Mouse (Mus musculus) gastrocnemius, adult 18-20 months (tissue): ENCODE measurements around the gene Tmem185a. TPM values are rescaled to one million over a fixed set of nuclear protein-coding genes. Genes with fewer than 3 reads are reported as not detected.
A peak's percentile ranks its signal among the peaks of the same experiment; 100 is the strongest.
"Not testable (repeated sequence)": the region's sequence is repeated elsewhere in the genome, so short reads cannot be mapped to it uniquely, and the experiment has no call there.

Source experiments
- DNase-seq: peaks from one replicate; pipeline ENCODE4 v3.0.0; 2021; ENCODE audit warnings: low spot score
- long read RNA-seq, 2 experiments: library from polyadenylated mRNA; stranded (forward); transcript quantifications; one replicate each; pipeline ENCODE4 v2.0.0; 2021
- total RNA-seq, 2 experiments: library from RNA; stranded (reverse); gene quantifications; 2 replicates each; pipeline ENCODE4 v1.2.3; 2021

The Tmem185a gene
- total RNA-seq, result 10 to 100 TPM; 34.3 to 40.5 TPM
- long read RNA-seq, experiment 1, transcript Tmem185a-202 (7 exons, 1,307 nt), result major isoform, 46 of 75 reads
- long read RNA-seq, experiment 1, partial matches to known transcripts, result 0 of 75 reads
- long read RNA-seq, experiment 1, other reads (novel, unspliced or antisense), result 27 of 75 reads
- long read RNA-seq, experiment 2, transcript Tmem185a-202 (7 exons, 1,307 nt), result major isoform, 48 of 71 reads
- long read RNA-seq, experiment 2, partial matches to known transcripts, result 1 of 71 reads
- long read RNA-seq, experiment 2, other reads (novel, unspliced or antisense), result 19 of 71 reads

DNA sequence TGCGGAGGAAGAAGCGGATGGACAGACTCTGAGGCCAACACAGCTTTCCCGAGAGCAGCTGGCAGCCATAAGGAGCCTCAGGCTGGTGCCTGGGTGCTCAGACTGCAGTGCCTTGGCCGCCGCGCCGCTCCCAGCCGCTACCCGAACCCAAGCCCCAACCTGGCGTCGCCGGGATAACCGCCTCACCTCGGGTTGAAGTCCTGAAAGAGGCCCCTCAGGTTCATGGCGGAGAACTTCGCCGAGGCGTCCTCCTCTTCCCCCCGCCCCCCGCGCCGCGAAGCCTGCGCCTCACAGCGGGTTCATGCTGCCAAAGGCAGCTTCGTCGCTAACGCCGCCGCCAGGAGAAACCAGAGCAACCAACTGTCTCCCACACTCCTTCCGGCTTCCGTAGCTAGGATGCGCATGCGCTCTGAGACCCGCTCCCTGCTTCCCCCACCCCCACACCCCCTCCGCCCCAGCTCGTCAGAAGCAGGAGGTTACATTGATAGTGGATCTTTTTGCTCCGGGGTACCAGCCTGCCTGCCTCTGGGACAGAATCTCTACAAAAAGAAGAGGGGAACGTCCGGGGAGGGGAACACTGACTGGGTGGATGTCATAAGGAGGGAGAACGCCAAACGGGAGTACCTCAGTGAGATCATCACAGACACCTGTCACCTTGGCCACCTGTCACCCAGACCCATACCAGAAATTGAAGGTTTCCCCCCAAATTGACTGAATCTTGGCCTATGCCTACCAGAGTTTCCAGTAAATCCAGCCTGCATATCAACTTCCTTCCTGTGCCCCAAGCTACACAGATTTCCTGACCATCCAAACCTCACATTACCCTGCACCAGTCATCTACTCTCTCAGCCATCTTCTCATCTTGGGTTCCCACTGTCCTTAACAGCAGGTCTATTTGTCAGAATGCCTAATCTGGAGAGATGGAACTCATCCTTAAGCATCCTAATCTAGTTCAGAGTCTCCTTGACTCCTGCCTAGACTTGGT is at the start of gene Tmem185a:
Tmem185a (minus strand) TSS at position 389 of the 985 bp plus-strand sequence.
- DNase-seq, result peak; percentile 77

DNA sequence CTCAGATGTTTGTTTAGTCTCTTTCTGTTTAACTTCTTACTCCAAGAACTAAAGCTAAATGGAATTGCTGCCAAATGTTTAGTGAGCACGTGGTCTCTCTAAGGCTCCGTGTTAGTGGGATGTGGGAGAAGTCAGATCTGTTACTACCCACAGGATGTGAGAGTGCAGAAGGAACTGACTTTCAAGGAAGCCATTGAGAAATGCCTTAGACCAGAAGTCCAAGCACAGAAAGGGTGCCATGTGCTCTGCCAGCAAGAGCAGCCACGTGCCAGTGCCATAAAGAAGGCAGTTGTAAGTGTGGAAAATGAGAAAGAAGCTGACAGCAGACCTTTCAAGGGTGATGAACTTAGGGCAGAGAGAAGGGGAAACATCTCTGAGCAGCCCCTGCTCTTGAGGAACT is 37.4 kb upstream of the Tmem185a start:
- DNase-seq, result not testable (repeated sequence)

DNA sequence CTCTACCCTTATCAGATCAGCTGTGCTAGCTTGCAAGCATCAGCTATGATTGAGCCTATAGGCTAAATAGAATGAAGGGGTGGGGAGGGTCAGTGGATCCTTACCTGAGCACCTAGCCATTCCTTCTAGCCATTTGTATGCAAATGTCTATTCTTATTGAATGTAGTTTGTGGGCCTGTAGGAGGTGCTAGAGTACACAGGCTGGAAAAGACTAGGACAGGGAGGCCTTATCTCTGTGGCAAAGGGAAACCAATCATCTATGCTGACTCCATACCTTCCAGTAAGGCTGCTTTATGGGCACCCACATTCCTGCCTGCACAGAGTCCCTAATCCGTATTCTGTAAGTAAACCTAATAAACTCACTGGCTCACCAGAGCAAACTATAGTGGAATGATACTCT is 10.3 kb upstream of the Tmem185a start:
- not testable (repeated sequence) for DNase-seq

DNA sequence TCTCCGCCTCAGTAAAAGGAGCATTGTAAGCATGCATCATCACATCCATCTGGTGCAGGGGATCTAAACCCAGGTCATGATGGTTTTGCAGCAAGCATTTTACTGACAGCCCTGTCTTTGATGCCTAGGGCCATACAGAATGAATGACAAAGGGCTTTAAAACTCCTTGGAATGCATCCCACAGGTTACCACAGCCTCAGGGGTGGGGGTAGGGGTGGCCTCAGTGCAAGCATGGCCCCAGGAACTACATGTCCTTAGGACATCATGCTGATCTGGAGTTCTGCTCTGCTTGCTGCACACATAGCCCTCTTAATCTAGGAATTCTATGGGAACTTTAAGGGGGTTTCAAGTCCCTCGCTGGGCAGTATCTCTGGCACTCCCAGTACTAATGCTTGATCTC is 5.2 kb upstream of the Tmem185a start:
- no peak for DNase-seq

DNA sequence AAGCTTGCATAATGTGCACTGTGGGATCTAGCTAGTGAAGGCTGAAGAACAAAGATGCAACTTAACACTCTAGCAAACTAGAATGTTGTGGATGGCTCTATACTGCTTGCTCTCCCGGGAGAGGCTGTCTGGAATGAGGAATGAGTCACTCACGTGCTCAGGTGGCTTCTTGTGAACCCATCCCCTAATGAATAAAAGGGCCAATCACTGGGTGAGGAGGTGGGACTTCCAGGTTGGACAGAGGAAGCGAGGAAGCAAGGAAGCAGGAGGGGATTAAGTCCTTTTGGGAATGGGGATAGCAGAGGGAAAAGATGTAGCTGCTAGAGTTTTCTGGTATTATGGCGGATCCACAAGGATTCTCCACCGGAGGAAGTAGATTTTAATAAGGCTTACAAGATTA is 1.7 kb upstream of the Tmem185a start:
- DNase-seq, result no peak

DNA sequence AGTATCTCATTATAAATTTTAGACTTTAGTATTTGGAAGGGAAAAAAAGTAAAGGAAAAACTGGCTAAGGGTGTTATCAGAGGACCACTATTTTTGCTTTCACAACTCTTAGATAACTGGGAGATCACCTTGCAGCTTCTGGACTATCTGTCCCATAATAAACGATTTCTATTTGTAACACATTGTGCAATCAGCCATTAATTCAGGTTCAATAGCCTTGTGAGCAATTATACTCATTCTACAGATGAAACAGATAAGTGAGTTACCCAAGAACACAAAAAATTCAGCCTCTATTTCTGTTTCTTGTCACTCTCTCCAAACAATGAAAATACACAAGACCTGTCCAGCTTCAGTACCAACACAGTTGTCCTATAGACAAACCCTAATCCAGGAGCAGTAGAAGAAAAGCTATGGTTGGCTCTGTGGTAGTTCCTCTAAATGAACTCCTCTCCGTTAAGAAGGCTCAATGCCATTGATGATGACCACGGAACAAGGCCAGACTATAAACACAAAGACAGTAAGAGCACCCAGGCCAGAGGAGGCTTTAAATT is 1.7 kb downstream of the Tmem185a start:
- DNase-seq, result no peak

DNA sequence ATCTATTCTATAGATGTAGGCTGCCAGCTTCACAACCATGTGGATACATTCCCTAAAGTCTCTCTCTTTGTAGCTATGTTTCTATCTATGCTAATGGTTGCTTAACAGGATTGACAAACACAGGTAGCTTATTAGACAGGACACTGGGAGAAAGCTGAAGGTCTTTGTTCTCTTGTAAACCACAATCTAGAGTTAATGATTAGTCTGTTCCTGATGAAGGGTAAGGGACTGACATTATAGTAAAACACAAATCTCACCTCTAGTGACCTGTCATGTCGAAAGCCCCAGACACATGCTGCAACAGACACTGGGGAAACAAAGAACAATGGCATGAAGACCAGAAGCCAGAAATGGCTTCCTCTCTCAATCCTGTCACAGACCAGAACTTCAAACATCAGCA is 10.1 kb downstream of the Tmem185a start:
- DNase-seq, result no peak

DNA sequence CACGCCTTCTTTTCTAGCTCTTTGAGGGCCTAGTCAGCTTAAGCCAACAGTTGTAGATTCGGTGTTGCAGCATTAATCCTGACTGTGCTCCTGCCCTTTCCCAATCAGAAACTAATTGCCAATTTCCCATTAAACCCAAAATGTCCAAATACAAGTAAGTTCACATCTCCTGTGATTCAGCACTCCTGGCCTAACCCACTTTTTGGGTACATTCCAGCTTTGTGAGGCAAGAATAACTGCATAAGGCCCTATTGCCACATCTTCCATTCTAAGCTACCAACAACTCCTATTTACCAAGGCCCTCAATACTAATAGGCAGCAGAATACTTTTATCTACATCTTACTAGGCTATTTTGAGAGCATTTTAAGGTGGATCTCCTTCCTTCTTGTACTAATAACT is 11.5 kb downstream of the Tmem185a start:
- peak; percentile 2 for DNase-seq

DNA sequence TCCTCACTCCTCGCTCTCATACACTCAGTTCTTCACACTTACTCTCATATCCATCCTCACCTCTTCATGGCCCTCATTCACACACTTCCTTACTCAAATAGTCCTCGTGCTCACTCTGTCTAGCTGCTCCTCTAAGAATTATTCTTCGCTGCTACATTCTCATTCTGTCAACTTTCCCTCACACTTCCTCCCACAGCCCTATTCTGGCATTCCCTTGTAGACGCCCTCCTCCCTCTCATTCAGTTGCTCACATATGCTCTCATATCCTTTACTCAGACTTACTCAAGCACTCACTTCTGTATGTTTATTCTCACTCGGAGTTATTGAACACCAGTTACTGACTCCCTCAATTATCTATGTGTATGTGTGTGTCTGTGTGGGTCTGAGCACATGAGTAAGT is 13.4 kb downstream of the Tmem185a start:
- DNase-seq, result no peak

DNA sequence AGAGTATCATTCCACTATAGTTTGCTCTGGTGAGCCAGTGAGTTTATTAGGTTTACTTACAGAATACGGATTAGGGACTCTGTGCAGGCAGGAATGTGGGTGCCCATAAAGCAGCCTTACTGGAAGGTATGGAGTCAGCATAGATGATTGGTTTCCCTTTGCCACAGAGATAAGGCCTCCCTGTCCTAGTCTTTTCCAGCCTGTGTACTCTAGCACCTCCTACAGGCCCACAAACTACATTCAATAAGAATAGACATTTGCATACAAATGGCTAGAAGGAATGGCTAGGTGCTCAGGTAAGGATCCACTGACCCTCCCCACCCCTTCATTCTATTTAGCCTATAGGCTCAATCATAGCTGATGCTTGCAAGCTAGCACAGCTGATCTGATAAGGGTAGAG is 24.6 kb downstream of the Tmem185a start:
- not testable (repeated sequence) for DNase-seq

DNA sequence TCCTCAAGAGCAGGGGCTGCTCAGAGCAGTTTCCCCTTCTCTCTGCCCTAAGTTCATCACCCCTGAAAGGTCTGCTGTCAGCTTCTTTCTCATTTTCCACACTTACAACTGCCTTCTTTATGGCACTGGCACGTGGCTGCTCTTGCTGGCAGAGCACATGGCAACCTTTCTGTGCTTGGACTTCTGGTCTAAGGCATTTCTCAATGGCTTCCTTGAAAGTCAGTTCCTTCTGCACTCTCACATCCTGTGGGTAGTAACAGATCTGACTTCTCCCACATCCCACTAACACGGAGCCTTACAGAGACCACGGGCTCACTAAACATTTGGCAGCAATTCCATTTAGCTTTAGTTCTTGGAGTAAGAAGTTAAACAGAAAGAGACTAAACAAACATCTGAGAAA is 51.5 kb downstream of the Tmem185a start:
- DNase-seq, result not testable (repeated sequence)

Other genes with a start within 250 kb of the Tmem185a start
- 10 to 100 TPM; 15.7 to 17.5 TPM for gene Ids, start 112.1 kb downstream of the Tmem185a start, total RNA-seq
- 10 to 100 TPM; 16.9 to 22.2 TPM for gene 1110012L19Rik, start 91.3 kb downstream of the Tmem185a start, total RNA-seq